Mouse (Mus musculus): ENCODE results near the gene Pmis2. TPM values are rescaled to one million over a fixed set of nuclear protein-coding genes. Genes with fewer than 3 reads are reported as not detected.

The Pmis2 gene
- polyA plus RNA-seq, 1 experiment: not detected

- Histone ChIP-seq H3K4me1 (ENCODE audit: control insufficient read depth, insufficient read depth, low read length) (no peaks in the 10 kb centered on the region), H3K4me3 (replicated peaks; ENCODE audit: extremely low read depth, low read depth, low read length) (no peak overlapping the region)
- DNase-seq: no peak
- no peak for TF ChIP-seq CTCF (IDR thresholded peaks at IDR 0.05; ENCODE audit: insufficient read depth, low read length)
- WGBS: 68% methylated on average over 6 of the region's 6 CpGs
Observed at GRCm38 (mm10) chr7:30688325-30688724, 16.9 kb upstream of the Pmis2 start.

GRCm38 (mm10) chr7:30683425-30683824 lies 12.0 kb upstream of the Pmis2 start:
- 56% methylated on average over 2 of the region's 2 CpGs for WGBS
- DNase-seq: no peak

GRCm38 (mm10) chr7:30681897-30682296 lies 10.5 kb upstream of the Pmis2 start:
- DNase-seq: no peak
- H3K4me1 ChIP-seq (ENCODE audit: control insufficient read depth, insufficient read depth, low read length): no peaks in the 10 kb centered on the region
- no peak overlapping the region for H3K4me3 ChIP-seq (replicated peaks; ENCODE audit: extremely low read depth, low read depth, low read length)
- WGBS: 50% methylated on average over 5 of the region's 5 CpGs
- TF ChIP-seq POLR2A (IDR thresholded peaks at IDR 0.05; ENCODE audit: borderline replicate concordance, extremely low read depth, low read depth, low read length) (no peak), CTCF (IDR thresholded peaks at IDR 0.05; ENCODE audit: insufficient read depth, low read length) (no peak)

More at GRCm38 (mm10) chr7:30683425-30683824, 12.0 kb upstream of the Pmis2 start:
- Histone ChIP-seq H3K4me3 (replicated peaks; ENCODE audit: extremely low read depth, low read depth, low read length) (no peak overlapping the region), H3K4me1 (ENCODE audit: control insufficient read depth, insufficient read depth, low read length) (no peaks in the 10 kb centered on the region)
- TF ChIP-seq CTCF (IDR thresholded peaks at IDR 0.05; ENCODE audit: insufficient read depth, low read length): no peak
- no peak for TF ChIP-seq POLR2A (IDR thresholded peaks at IDR 0.05; ENCODE audit: borderline replicate concordance, extremely low read depth, low read depth, low read length)

- no peak for DNase-seq
- no peak for TF ChIP-seq POLR2A (IDR thresholded peaks at IDR 0.05; ENCODE audit: borderline replicate concordance, extremely low read depth, low read depth, low read length)
- TF ChIP-seq CTCF (IDR thresholded peaks at IDR 0.05; ENCODE audit: insufficient read depth, low read length): no peak
- 51% methylated on average over 5 of the region's 5 CpGs for WGBS
- H3K4me3 ChIP-seq (replicated peaks; ENCODE audit: extremely low read depth, low read depth, low read length): no peak overlapping the region
- no peaks in the 10 kb centered on the region for H3K4me1 ChIP-seq (ENCODE audit: control insufficient read depth, insufficient read depth, low read length)
Observed at GRCm38 (mm10) chr7:30678263-30678975, 7.0 kb upstream of the Pmis2 start.

GRCm38 (mm10) chr7:30669229-30669628 lies 2.2 kb downstream of the Pmis2 start:
- TF ChIP-seq POLR2A (IDR thresholded peaks at IDR 0.05; ENCODE audit: borderline replicate concordance, extremely low read depth, low read depth, low read length) (no peak), CTCF (IDR thresholded peaks at IDR 0.05; ENCODE audit: insufficient read depth, low read length) (0 out of 2 replicates have a peak, but pooled peaks have one; percentile 15)
- Histone ChIP-seq H3K4me3 (replicated peaks; ENCODE audit: extremely low read depth, low read depth, low read length) (no peak overlapping the region), H3K4me1 (ENCODE audit: control insufficient read depth, insufficient read depth, low read length) (no peaks in the 10 kb centered on the region; the same call in 1 of the 2 replicates)
- no peak for DNase-seq
- whole genome bisulfite sequencing: 33% methylated on average over 3 of the region's 3 CpGs

GRCm38 (mm10) chr7:30665321-30665720 lies 6.1 kb downstream of the Pmis2 start:
- H3K4me1 ChIP-seq (ENCODE audit: control insufficient read depth, insufficient read depth, low read length): no peaks in the 10 kb centered on the region; the same call in 1 of the 2 replicates
- DNase-seq: peak; percentile 21
- H3K4me3 ChIP-seq (replicated peaks; ENCODE audit: extremely low read depth, low read depth, low read length): peak overlapping the region; percentile 78
- TF ChIP-seq POLR2A (IDR thresholded peaks at IDR 0.05; ENCODE audit: borderline replicate concordance, extremely low read depth, low read depth, low read length) (no peak), CTCF (IDR thresholded peaks at IDR 0.05; ENCODE audit: insufficient read depth, low read length) (no peak)
- WGBS: 6% methylated on average over 11 of the region's 11 CpGs

GRCm38 (mm10) chr7:30664529-30665200 lies 6.7 kb downstream of the Pmis2 start, which contains the start of gene Haus5:
Gene Haus5, minus strand, starts transcription at chr7:30664994.
- TF ChIP-seq CTCF (IDR thresholded peaks at IDR 0.05; ENCODE audit: insufficient read depth, low read length) (no peak), POLR2A (IDR thresholded peaks at IDR 0.05; ENCODE audit: borderline replicate concordance, extremely low read depth, low read depth, low read length) (no peak)
- DNase-seq: peak; percentile 92
- peak within 1 kb of the TSS; percentile 78 for H3K4me3 ChIP-seq (replicated peaks; ENCODE audit: extremely low read depth, low read depth, low read length)
- no peaks in the 10 kb centered on the region; the same call in 1 of the 2 replicates for H3K4me1 ChIP-seq (ENCODE audit: control insufficient read depth, insufficient read depth, low read length)
- under 1% methylated on average over 34 of the region's 34 CpGs for WGBS

GRCm38 (mm10) chr7:30649591-30650540 lies 21.5 kb downstream of the Pmis2 start, which contains the start of gene Rbm42:
Gene Rbm42, minus strand, starts transcription at chr7:30650317.
- Histone ChIP-seq H3K4me1 (ENCODE audit: control insufficient read depth, insufficient read depth, low read length) (peaks cover 2% of the 10 kb centered on the region; the same call in 1 of the 2 replicates), H3K4me3 (replicated peaks; ENCODE audit: extremely low read depth, low read depth, low read length) (peak within 1 kb of the TSS; percentile 89)
- peak; percentile 97 for DNase-seq
- WGBS: 2% methylated on average over 59 of the region's 59 CpGs
- TF ChIP-seq CTCF (IDR thresholded peaks at IDR 0.05; ENCODE audit: insufficient read depth, low read length) (no peak), POLR2A (IDR thresholded peaks at IDR 0.05; ENCODE audit: borderline replicate concordance, extremely low read depth, low read depth, low read length) (peak; percentile 59; the same call in 1 of the 2 replicates)

GRCm38 (mm10) chr7:30639083-30639482 lies 32.3 kb downstream of the Pmis2 start:
- no peak for TF ChIP-seq POLR2A (IDR thresholded peaks at IDR 0.05; ENCODE audit: borderline replicate concordance, extremely low read depth, low read depth, low read length)
- Histone ChIP-seq H3K4me3 (replicated peaks; ENCODE audit: extremely low read depth, low read depth, low read length) (no peak overlapping the region), H3K4me1 (ENCODE audit: control insufficient read depth, insufficient read depth, low read length) (no peaks in the 10 kb centered on the region)
- 9% methylated on average over 4 of the region's 4 CpGs for WGBS
- no peak for DNase-seq

All from lung, adult 2 months (tissue).